In genomic region chr2:133552031-133552841, GRCm38 (mm10) we compare ENCODE assay signal across 8 mouse cellular contexts. TPM values are rescaled to one million over a fixed set of nuclear protein-coding genes. Genes with fewer than 3 reads are reported as not detected.
DNase-seq lines count a peak whose midpoint lies in the region; ATAC-seq and TF ChIP-seq lines count a peak whose summit lies in the region.

Gene Bmp2, plus strand, starts transcription at chr2:133552159.

- no peaks in the 10 kb centered on the region for H3K36me3 ChIP-seq in embryonic facial prominence, embryonic 12.5 days
- no peaks in the 10 kb centered on the region for H3K36me3 ChIP-seq in limb, embryonic 14.5 days (ENCODE audit: control insufficient read depth, insufficient read depth, low read length)
- H3K36me3 ChIP-seq in midbrain, embryonic 12.5 days = no peaks in the 10 kb centered on the region
- no peaks in the 10 kb centered on the region for H3K36me3 ChIP-seq in stomach, embryonic 14.5 days (ENCODE audit: control insufficient read depth, insufficient read depth, low read length)

- no peak for TF ChIP-seq POLR2A in cerebellum, adult 2 months (IDR thresholded peaks at IDR 0.05; ENCODE audit: borderline replicate concordance, insufficient read depth, low read length)
- TF ChIP-seq POLR2A in limb, embryonic 14.5 days (IDR thresholded peaks at IDR 0.05; ENCODE audit: borderline replicate concordance, extremely low read depth, insufficient read depth, insufficient read length) = 0 out of 2 replicates have a peak, but pooled peaks have one; percentile 40

- DNase-seq in cerebellum, adult 2 months = peak; percentile 10 to 26
- DNase-seq in cerebellum, adult 11-12 months = no peak
- peak; percentile 48 for DNase-seq in heart, adult 8-10 months (ENCODE audit: low spot score)
- DNase-seq in kidney, adult 18-20 months = peak; percentile 56
- peak; percentile 60 for DNase-seq in limb, embryonic 14.5 days (ENCODE audit: low spot score)

- H3K9me3 ChIP-seq in embryonic facial prominence, embryonic 12.5 days = no peaks in the 10 kb centered on the region
- H3K9me3 ChIP-seq in limb, embryonic 14.5 days (ENCODE audit: control insufficient read depth, low read length) = no peaks in the 10 kb centered on the region
- H3K9me3 ChIP-seq in midbrain, embryonic 12.5 days = no peaks in the 10 kb centered on the region
- no peaks in the 10 kb centered on the region for H3K9me3 ChIP-seq in stomach, embryonic 14.5 days (ENCODE audit: control insufficient read depth, low read depth, low read length)

- ATAC-seq in embryonic facial prominence, embryonic 12.5 days (ENCODE audit: insufficient number of reproducible peaks, insufficient read depth, low FRiP score, low TSS enrichment) = peak; percentile 54
- ATAC-seq in limb, embryonic 14.5 days (ENCODE audit: low FRiP score, low read depth) = peak; percentile 68
- ATAC-seq in midbrain, embryonic 12.5 days (ENCODE audit: low FRiP score, low read depth) = peak; percentile 68
- ATAC-seq in stomach, embryonic 14.5 days (ENCODE audit: insufficient number of reproducible peaks, insufficient read depth, low FRiP score, low read depth) = peak; percentile 78

- under 1% methylated on average over 110 of the region's 110 CpGs for WGBS in cerebellum, adult 2 months
- under 1% methylated on average over 74 of the region's 110 CpGs for WGBS in embryonic facial prominence, embryonic 12.5 days
- under 1% methylated on average over 51 of the region's 110 CpGs for WGBS in limb, embryonic 14.5 days
- WGBS in midbrain, embryonic 12.5 days = under 1% methylated on average over 65 of the region's 110 CpGs
- under 1% methylated on average over 98 of the region's 110 CpGs for WGBS in stomach, embryonic 14.5 days

- H3K4me1 ChIP-seq in cerebellum, adult 2 months (ENCODE audit: control insufficient read depth, insufficient read depth, low read length) = no peaks in the 10 kb centered on the region
- peaks cover 17% of the 10 kb centered on the region for H3K4me1 ChIP-seq in embryonic facial prominence, embryonic 12.5 days
- peaks cover 22% of the 10 kb centered on the region for H3K4me1 ChIP-seq in limb, embryonic 14.5 days (ENCODE audit: control insufficient read depth, insufficient read depth, low read length)
- peaks cover 21% of the 10 kb centered on the region for H3K4me1 ChIP-seq in midbrain, embryonic 12.5 days
- no peaks in the 10 kb centered on the region for H3K4me1 ChIP-seq in stomach, embryonic 14.5 days (ENCODE audit: control insufficient read depth, insufficient read depth, low read length)

- H3K27ac ChIP-seq in cerebellum, adult 2 months (ENCODE audit: insufficient read depth, low read length) = no peak within 1 kb of the TSS
- no peak within 1 kb of the TSS for H3K27ac ChIP-seq in embryonic facial prominence, embryonic 12.5 days
- H3K27ac ChIP-seq in limb, embryonic 14.5 days (replicated peaks; ENCODE audit: low read depth, low read length) = peak within 1 kb of the TSS; percentile 72
- no peak within 1 kb of the TSS for H3K27ac ChIP-seq in midbrain, embryonic 12.5 days (replicated peaks)
- no peak within 1 kb of the TSS for H3K27ac ChIP-seq in stomach, embryonic 14.5 days (ENCODE audit: low read length)

- H3K4me3 ChIP-seq in cerebellum, adult 2 months (replicated peaks; ENCODE audit: insufficient read depth, low read depth, low read length) = peak within 1 kb of the TSS; percentile 40
- H3K4me3 ChIP-seq in embryonic facial prominence, embryonic 12.5 days = peak within 1 kb of the TSS; percentile 67
- H3K4me3 ChIP-seq in limb, embryonic 14.5 days (replicated peaks; ENCODE audit: low read length) = peak within 1 kb of the TSS; percentile 68
- H3K4me3 ChIP-seq in midbrain, embryonic 12.5 days = peak within 1 kb of the TSS; percentile 62
- H3K4me3 ChIP-seq in stomach, embryonic 14.5 days (ENCODE audit: low read depth, low read length) = peak within 1 kb of the TSS; percentile 70

- H3K27me3 ChIP-seq in cerebellum, adult 2 months (ENCODE audit: control insufficient read depth, insufficient read depth, low read length) = peaks cover 5% of the 10 kb centered on the region; the same call in 1 of the 2 replicates
- H3K27me3 ChIP-seq in embryonic facial prominence, embryonic 12.5 days = peaks cover 33% of the 10 kb centered on the region
- no peaks in the 10 kb centered on the region for H3K27me3 ChIP-seq in limb, embryonic 14.5 days (ENCODE audit: control insufficient read depth, insufficient read depth, low read length)
- H3K27me3 ChIP-seq in midbrain, embryonic 12.5 days = peaks cover 74% of the 10 kb centered on the region
- 0 out of 2 replicates have a peak, but pooled peaks cover 4% of the 10 kb centered on the region for H3K27me3 ChIP-seq in stomach, embryonic 14.5 days (ENCODE audit: control insufficient read depth, insufficient read depth, low read length)

- H3K4me2 ChIP-seq in embryonic facial prominence, embryonic 12.5 days (replicated peaks) = peak within 1 kb of the TSS; percentile 86
- peak within 1 kb of the TSS; percentile 90 for H3K4me2 ChIP-seq in limb, embryonic 14.5 days (replicated peaks; ENCODE audit: low read depth, low read length, severe bottlenecking)
- peak within 1 kb of the TSS; percentile 92 for H3K4me2 ChIP-seq in midbrain, embryonic 12.5 days (replicated peaks)
- peak within 1 kb of the TSS; percentile 93 for H3K4me2 ChIP-seq in stomach, embryonic 14.5 days (replicated peaks; ENCODE audit: low read depth, low read length)

- no peak for TF ChIP-seq CTCF in cerebellum, adult 2 months (IDR thresholded peaks at IDR 0.05; ENCODE audit: borderline replicate concordance, insufficient read depth, low read depth, low read length)

- H3K9ac ChIP-seq in embryonic facial prominence, embryonic 12.5 days = peak within 1 kb of the TSS; percentile 78
- H3K9ac ChIP-seq in limb, embryonic 14.5 days (ENCODE audit: low read depth, low read length, severe bottlenecking) = peak within 1 kb of the TSS; percentile 72
- H3K9ac ChIP-seq in midbrain, embryonic 12.5 days (replicated peaks) = peak within 1 kb of the TSS; percentile 49
- peak within 1 kb of the TSS; percentile 49 for H3K9ac ChIP-seq in stomach, embryonic 14.5 days (replicated peaks; ENCODE audit: low read depth, low read length)

RNA-seq across cellular contexts. Expression of gene Bmp2, which starts in this region (rescaled TPM):
- 1.3 and 1.9 TPM in 2 replicates for polyA plus RNA-seq in cerebellum, adult 2 months (2012; rRNA removed)
- polyA plus RNA-seq in embryonic facial prominence, embryonic 12.5 days (2016; fragmentation: Nextera tagmentation; extraction: Ambion mirVana) = 18.8 and 20.5 TPM in 2 replicates
- 1 to 10 TPM; 1.0 to 1.3 (median 1.2) TPM for total RNA-seq in heart, adult 8-10 months (2022)
- polyA plus RNA-seq in limb, embryonic 14.5 days (2012; rRNA removed) = 11.0 and 15.8 TPM in 2 replicates
- polyA plus RNA-seq in limb, embryonic 14.5 days (2014; fragmentation: Nextera tagmentation; extraction: Ambion mirVana) = 14.9 and 20.6 TPM in 2 replicates
- 2.3 and 2.6 TPM in 2 replicates for polyA plus RNA-seq in midbrain, embryonic 12.5 days (2016; fragmentation: Nextera tagmentation; extraction: Ambion mirVana)
- polyA plus RNA-seq in stomach, embryonic 14.5 days (2014; fragmentation: Nextera tagmentation; extraction: Ambion mirVana) = 4.2 and 7.4 TPM in 2 replicates
